Mouse (Mus musculus): Measurements from ENCODE around the gene Map1a. TPM values are rescaled to one million over a fixed set of nuclear protein-coding genes. Genes with fewer than 3 reads are reported as not detected.

Map1a gene
- polyA plus RNA-seq, 1 experiment = 0.02 TPM

GRCm38 (mm10) chr2:121354378-121354777, 65.0 kb downstream of the Map1a start:
- Histone ChIP-seq H3K36me3 (ENCODE audit: control insufficient read depth) (peaks cover 7% of the 10 kb centered on the region), H3K4me1 (ENCODE audit: control insufficient read depth) (peaks cover 22% of the 10 kb centered on the region), H3K9me3 (ENCODE audit: control insufficient read depth, low read length) (no peaks in the 10 kb centered on the region), H3K27me3 (ENCODE audit: control insufficient read depth) (peaks cover 56% of the 10 kb centered on the region), H3K4me3 (replicated peaks) (peak overlapping the region; percentile 92)
- TF ChIP-seq TAL1 (IDR thresholded peaks at IDR 0.05; ENCODE audit: low read length) (no peak), GATA1 (IDR thresholded peaks at IDR 0.05; ENCODE audit: low read length) (no peak)

GRCm38 (mm10) chr2:121354820-121355592, 65.6 kb downstream of the Map1a start, which contains the start of gene Ppip5k1:
Ppip5k1 (minus strand) TSS chr2:121355396.
- Histone ChIP-seq H3K27me3 (ENCODE audit: control insufficient read depth) (peaks cover 62% of the 10 kb centered on the region), H3K4me3 (replicated peaks) (peak within 1 kb of the TSS; percentile 92), H3K9me3 (ENCODE audit: control insufficient read depth, low read length) (no peaks in the 10 kb centered on the region), H3K4me1 (ENCODE audit: control insufficient read depth) (peaks cover 22% of the 10 kb centered on the region), H3K36me3 (ENCODE audit: control insufficient read depth) (peaks cover 2% of the 10 kb centered on the region; the same call in 1 of the 2 replicates)
- TF ChIP-seq TAL1 (IDR thresholded peaks at IDR 0.05; ENCODE audit: low read length) (no peak), GATA1 (IDR thresholded peaks at IDR 0.05; ENCODE audit: low read length) (no peak)

- H3K4me1 ChIP-seq (ENCODE audit: control insufficient read depth) = peaks cover 22% of the 10 kb centered on the region
- no peaks in the 10 kb centered on the region for H3K36me3 ChIP-seq (ENCODE audit: control insufficient read depth)
- peaks cover 74% of the 10 kb centered on the region for H3K27me3 ChIP-seq (ENCODE audit: control insufficient read depth)
- no peaks in the 10 kb centered on the region for H3K9me3 ChIP-seq (ENCODE audit: control insufficient read depth, low read length)
- TF ChIP-seq GATA1 (IDR thresholded peaks at IDR 0.05; ENCODE audit: low read length) (no peak), TAL1 (IDR thresholded peaks at IDR 0.05; ENCODE audit: low read length) (no peak)
- no peak within 1 kb of the TSS for H3K4me3 ChIP-seq (replicated peaks)
Measured at GRCm38 (mm10) chr2:121357494-121357893, 68.1 kb downstream of the Map1a start, which contains the start of gene Ckmt1. Ckmt1 (plus strand) TSS chr2:121357714.

GRCm38 (mm10) chr2:121357961-121358360, 68.6 kb downstream of the Map1a start:
- TF ChIP-seq TAL1 (IDR thresholded peaks at IDR 0.05; ENCODE audit: low read length) (no peak), GATA1 (IDR thresholded peaks at IDR 0.05; ENCODE audit: low read length) (no peak)

GRCm38 (mm10) chr2:121358381-121358780, 69.0 kb downstream of the Map1a start:
- Histone ChIP-seq H3K36me3 (ENCODE audit: control insufficient read depth) (no peaks in the 10 kb centered on the region), H3K27me3 (ENCODE audit: control insufficient read depth) (peaks cover 73% of the 10 kb centered on the region)

More at GRCm38 (mm10) chr2:121357961-121358360, 68.6 kb downstream of the Map1a start:
- Histone ChIP-seq H3K4me1 (ENCODE audit: control insufficient read depth) (peaks cover 22% of the 10 kb centered on the region), H3K4me3 (replicated peaks) (no peak overlapping the region), H3K27me3 (ENCODE audit: control insufficient read depth) (peaks cover 76% of the 10 kb centered on the region), H3K36me3 (ENCODE audit: control insufficient read depth) (no peaks in the 10 kb centered on the region), H3K9me3 (ENCODE audit: control insufficient read depth, low read length) (no peaks in the 10 kb centered on the region)

GRCm38 (mm10) chr2:121359461-121359860, 70.1 kb downstream of the Map1a start:
- peaks cover 65% of the 10 kb centered on the region for H3K27me3 ChIP-seq (ENCODE audit: control insufficient read depth)
- peaks cover 14% of the 10 kb centered on the region for H3K4me1 ChIP-seq (ENCODE audit: control insufficient read depth)
- TF ChIP-seq GATA1 (IDR thresholded peaks at IDR 0.05; ENCODE audit: low read length) (no peak), TAL1 (IDR thresholded peaks at IDR 0.05; ENCODE audit: low read length) (no peak)
- no peak overlapping the region for H3K4me3 ChIP-seq (replicated peaks)
- no peaks in the 10 kb centered on the region for H3K36me3 ChIP-seq (ENCODE audit: control insufficient read depth)
- H3K9me3 ChIP-seq (ENCODE audit: control insufficient read depth, low read length) = no peaks in the 10 kb centered on the region

More at GRCm38 (mm10) chr2:121358381-121358780, 69.0 kb downstream of the Map1a start:
- TF ChIP-seq TAL1 (IDR thresholded peaks at IDR 0.05; ENCODE audit: low read length) (no peak), GATA1 (IDR thresholded peaks at IDR 0.05; ENCODE audit: low read length) (no peak)
- Histone ChIP-seq H3K9me3 (ENCODE audit: control insufficient read depth, low read length) (no peaks in the 10 kb centered on the region), H3K4me1 (ENCODE audit: control insufficient read depth) (peaks cover 21% of the 10 kb centered on the region), H3K4me3 (replicated peaks) (no peak overlapping the region)

Other genes with a start within 250 kb of the Map1a start
- gene Tgm5, start 203.8 kb upstream of the Map1a start, polyA plus RNA-seq (2012) = not detected in 2 replicates
- gene Tgm7, start 179.8 kb upstream of the Map1a start, polyA plus RNA-seq (2012) = not detected in 2 replicates
- gene Adal, start 149.2 kb upstream of the Map1a start, polyA plus RNA-seq (2012) = 0.20 and 0.50 TPM in 2 replicates
- gene Lcmt2, start 148.9 kb upstream of the Map1a start, polyA plus RNA-seq (2012) = 0.27 and 0.32 TPM in 2 replicates
- gene Tubgcp4, start 118.9 kb upstream of the Map1a start, polyA plus RNA-seq (2012) = 1.1 and 1.3 TPM in 2 replicates
- gene Zscan29, start 118.5 kb upstream of the Map1a start, polyA plus RNA-seq (2012) = 0.47 and 0.48 TPM in 2 replicates
- gene Trp53bp1, start 18.2 kb upstream of the Map1a start, polyA plus RNA-seq (2012) = 2.9 and 3.1 TPM in 2 replicates
- gene Ppip5k1, start 65.8 kb downstream of the Map1a start, polyA plus RNA-seq (2012) = 0.27 and 0.67 TPM in 2 replicates
- not detected in 2 replicates for gene Ckmt1, start 68.1 kb downstream of the Map1a start, polyA plus RNA-seq (2012)
- not detected in 2 replicates for gene Strc, start 97.6 kb downstream of the Map1a start, polyA plus RNA-seq (2012)
- 16.4 and 16.8 TPM in 2 replicates for gene Pdia3, start 124.2 kb downstream of the Map1a start, polyA plus RNA-seq (2012)
- not detected in 2 replicates for gene Catsper2, start 124.2 kb downstream of the Map1a start, polyA plus RNA-seq (2012)
- not detected in 2 replicates for gene Ell3, start 154.7 kb downstream of the Map1a start, polyA plus RNA-seq (2012)
- 65.1 and 75.3 TPM in 2 replicates for gene Serf2, start 159.6 kb downstream of the Map1a start, polyA plus RNA-seq (2012)
- gene Hypk, start 163.7 kb downstream of the Map1a start, polyA plus RNA-seq (2012) = 0.17 and 0.52 TPM in 2 replicates
- gene Serinc4, start 167.2 kb downstream of the Map1a start, polyA plus RNA-seq (2012) = 0.04 TPM in 1 of 2 replicates, not detected in the other
- gene Mfap1b, start 184.5 kb downstream of the Map1a start, polyA plus RNA-seq (2012) = 0.22 and 0.29 TPM in 2 replicates
- 0.45 and 0.75 TPM in 2 replicates for gene Mfap1a, start 217.1 kb downstream of the Map1a start, polyA plus RNA-seq (2012)
- 0.08 and 0.11 TPM in 2 replicates for gene Wdr76, start 217.1 kb downstream of the Map1a start, polyA plus RNA-seq (2012)